Mouse (Mus musculus) neural tube, embryonic 15.5 days (tissue): ENCODE data around the gene Rab30. TPM values are rescaled to one million over a fixed set of nuclear protein-coding genes. Genes with fewer than 3 reads are reported as not detected.

Experiments
- ATAC-seq: fragments of 200-750 bp; cut with Nextera tagmentation; 2 replicates; pipeline ENCODE4 v1.8.0; 2017; ENCODE audit warnings: mild to moderate bottlenecking, moderate TSS enrichment, moderate library complexity; ENCODE audit not compliant: low FRiP score
- H3K27ac ChIP-seq: fragments of 300-500 bp; sonication (generic); replicated peaks from 2 replicates; pipeline ENCODE4 v1.5.1; 2015; ENCODE audit warnings: mild to moderate bottlenecking, inconsistent platforms
- H3K27me3 ChIP-seq: fragments of 300-500 bp; sonication (generic); replicated peaks from 2 replicates; pipeline ENCODE4 v1.6.1; 2015; ENCODE audit warnings: inconsistent platforms
- H3K36me3 ChIP-seq: fragments of 300-500 bp; sonication (generic); 2 replicates; pipeline ENCODE4 v1.6.1; 2015; ENCODE audit warnings: inconsistent platforms
- H3K4me1 ChIP-seq: fragments of 300-500 bp; sonication (generic); 2 replicates; pipeline ENCODE4 v1.6.1; 2015; ENCODE audit warnings: inconsistent platforms
- H3K4me2 ChIP-seq: fragments of 300-500 bp; sonication (generic); 2 replicates; pipeline ENCODE4 v1.6.1; 2015; ENCODE audit warnings: inconsistent platforms, mild to moderate bottlenecking, moderate library complexity
- H3K4me3 ChIP-seq: fragments of 300-500 bp; sonication (generic); replicated peaks from 2 replicates; pipeline ENCODE4 v1.5.1; 2015; ENCODE audit warnings: mild to moderate bottlenecking, inconsistent platforms
- H3K9ac ChIP-seq: fragments of 300-500 bp; sonication (generic); replicated peaks from 2 replicates; pipeline ENCODE4 v1.6.1; 2015; ENCODE audit warnings: mild to moderate bottlenecking, inconsistent platforms
- H3K9me3 ChIP-seq: fragments of 300-500 bp; sonication (generic); replicated peaks from 2 replicates; pipeline ENCODE4 v1.6.1; 2016; ENCODE audit warnings: inconsistent platforms
- WGBS: fragments of 180-500 bp; shearing (Covaris S2); methylation state at CpG from one replicate; pipeline ENCODE4 v1.1.7; 2015; ENCODE audit warnings: mixed read lengths; 5-methylcytosine and 5-hydroxymethylcytosine counted together
- polyA plus RNA-seq: library from polyadenylated mRNA; unstranded; fragments of >200 nt; fragmentation: Nextera tagmentation; extraction: Ambion mirVana; gene quantifications from 2 replicates; pipeline ENCODE4 v1.2.1, GENCODE M21; 2015

The Rab30 gene
- polyA plus RNA-seq, 1 experiment from 2014 or later: 23.5 TPM

GRCm38 (mm10) chr7:92803191-92803590 is 61.8 kb downstream of the Rab30 start:
- no peaks in the 10 kb centered on the region for H3K27me3 ChIP-seq
- ATAC-seq: no peak
- no peaks in the 10 kb centered on the region for H3K9me3 ChIP-seq
- no peak overlapping the region for H3K4me2 ChIP-seq
- no peak overlapping the region for H3K4me3 ChIP-seq
- H3K4me1 ChIP-seq: peaks cover 13% of the 10 kb centered on the region
- no peak overlapping the region for H3K9ac ChIP-seq
- H3K27ac ChIP-seq: no peak overlapping the region
- no peaks in the 10 kb centered on the region for H3K36me3 ChIP-seq
- WGBS: 62% methylated on average over 1 of the region's 1 CpGs

DNA sequence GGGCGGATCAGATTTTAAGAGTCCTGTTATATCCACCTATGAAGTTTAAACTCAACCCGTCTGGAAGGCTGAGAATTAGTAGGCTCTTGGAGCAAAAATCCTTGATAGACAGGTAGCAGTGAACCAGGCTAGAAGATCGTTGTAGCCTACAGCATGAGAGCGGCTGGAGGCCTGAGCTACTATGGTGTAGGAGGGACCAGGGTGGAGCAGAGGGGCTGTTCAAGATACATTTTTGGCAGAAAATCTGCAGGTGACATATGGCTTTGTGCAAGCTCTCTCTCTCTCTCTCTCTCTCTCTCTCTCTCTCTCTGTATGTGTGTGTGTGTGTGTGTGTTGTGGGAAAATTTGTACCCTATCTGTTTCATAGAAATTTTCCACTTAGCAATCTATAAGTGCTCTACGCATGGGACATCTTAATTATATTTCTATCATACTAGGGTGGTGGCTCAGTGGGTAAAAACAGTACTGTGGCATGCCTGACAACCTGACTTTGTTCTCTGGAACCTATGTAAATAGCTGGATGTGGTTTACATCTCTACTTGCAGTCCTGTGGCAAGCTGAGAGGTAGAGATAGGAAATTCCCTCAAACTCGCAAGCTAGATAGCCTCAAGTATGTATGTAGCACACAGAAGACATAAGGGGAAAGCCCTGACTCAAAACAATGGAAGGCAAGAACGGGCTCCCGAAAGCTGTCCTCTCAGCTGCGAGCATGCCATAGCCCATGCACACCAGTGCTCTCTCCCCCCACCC is 63.7 kb downstream of the Rab30 start:
- H3K27me3 ChIP-seq: no peaks in the 10 kb centered on the region
- H3K9ac ChIP-seq: no peak overlapping the region
- H3K4me3 ChIP-seq: no peak overlapping the region
- no peaks in the 10 kb centered on the region for H3K9me3 ChIP-seq
- 91% methylated on average over 9 of the region's 9 CpGs for WGBS
- ATAC-seq: no peak
- H3K4me1 ChIP-seq: peaks cover 13% of the 10 kb centered on the region
- no peaks in the 10 kb centered on the region for H3K36me3 ChIP-seq
- no peak overlapping the region for H3K27ac ChIP-seq
- no peak overlapping the region for H3K4me2 ChIP-seq

DNA sequence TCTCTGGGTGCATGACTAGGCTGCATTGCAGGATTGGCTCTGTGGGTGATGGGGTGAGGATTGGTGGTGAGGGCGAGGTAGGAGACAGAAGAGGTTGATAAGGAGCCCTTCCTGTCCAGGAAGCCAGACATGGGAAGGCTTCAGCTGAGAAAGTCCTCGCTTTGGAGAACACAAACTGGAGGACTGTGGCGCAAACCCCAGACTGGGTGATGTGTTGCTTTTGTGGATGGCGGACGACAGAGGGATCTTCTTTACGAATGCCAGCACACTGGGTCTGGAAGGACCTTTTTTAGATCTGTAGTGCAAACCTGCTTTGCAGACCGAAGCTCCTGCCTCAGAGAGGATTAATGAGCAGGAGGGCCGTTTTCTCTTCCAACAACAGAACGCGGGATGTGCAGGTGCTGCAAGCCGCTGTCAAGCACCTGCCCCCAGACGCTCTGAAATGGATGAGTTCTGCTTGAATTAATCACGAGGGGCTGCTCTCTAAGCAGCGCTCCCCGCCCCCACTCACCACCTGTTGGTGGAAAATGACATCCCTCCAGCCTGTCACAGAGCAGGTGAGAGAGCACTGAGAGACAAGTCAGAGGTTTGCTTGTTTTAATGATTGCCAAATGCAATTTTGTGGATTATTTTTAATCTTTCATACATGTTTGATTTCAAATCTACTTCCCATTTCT is 65.2 kb downstream of the Rab30 start:
- peak overlapping the region; percentile 45; the same call in 1 of the 2 replicates for H3K27ac ChIP-seq
- no peaks in the 10 kb centered on the region for H3K36me3 ChIP-seq
- no peaks in the 10 kb centered on the region for H3K27me3 ChIP-seq
- no peak overlapping the region for H3K4me3 ChIP-seq
- peak overlapping the region; percentile 21 for H3K4me2 ChIP-seq
- no peaks in the 10 kb centered on the region for H3K9me3 ChIP-seq
- ATAC-seq: peak; percentile 51; the same call in 1 of the 2 replicates
- no peak overlapping the region for H3K9ac ChIP-seq
- 40% methylated on average over 15 of the region's 15 CpGs for WGBS
- peaks cover 13% of the 10 kb centered on the region for H3K4me1 ChIP-seq

DNA sequence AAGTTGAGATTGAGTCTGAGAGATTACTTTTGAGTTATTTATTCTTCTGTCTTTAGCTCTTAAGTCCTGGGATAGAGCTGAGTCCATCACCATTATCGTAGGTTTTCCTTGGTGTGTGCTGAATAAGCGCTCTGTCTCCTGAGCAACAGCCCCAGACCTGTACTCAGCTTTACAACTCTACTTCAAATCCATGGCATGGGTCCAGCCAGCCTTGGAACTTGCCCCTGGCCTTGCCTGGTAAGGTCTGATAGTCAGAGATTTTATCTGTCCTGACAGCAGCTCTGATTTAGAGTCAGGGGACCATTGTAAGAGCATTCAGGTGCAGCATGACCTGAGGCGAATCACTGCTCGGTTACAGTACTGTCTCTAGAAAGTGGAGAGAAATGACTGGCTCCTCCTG is 66.1 kb downstream of the Rab30 start:
- Histone ChIP-seq H3K4me2 (no peak overlapping the region), H3K27ac (no peak overlapping the region), H3K9me3 (no peaks in the 10 kb centered on the region), H3K27me3 (no peaks in the 10 kb centered on the region), H3K36me3 (no peaks in the 10 kb centered on the region), H3K9ac (no peak overlapping the region), H3K4me3 (no peak overlapping the region), H3K4me1 (peaks cover 19% of the 10 kb centered on the region)
- 66% methylated on average over 4 of the region's 4 CpGs for WGBS
- peak; percentile 25; the same call in 1 of the 2 replicates for ATAC-seq

GRCm38 (mm10) chr7:92811667-92812279 is 70.4 kb downstream of the Rab30 start:
- peaks cover 12% of the 10 kb centered on the region for H3K4me1 ChIP-seq
- H3K9me3 ChIP-seq: no peaks in the 10 kb centered on the region
- no peaks in the 10 kb centered on the region for H3K36me3 ChIP-seq
- WGBS: 49% methylated on average over 7 of the region's 7 CpGs
- H3K9ac ChIP-seq: no peak overlapping the region
- H3K4me2 ChIP-seq: no peak overlapping the region
- no peak overlapping the region for H3K4me3 ChIP-seq
- H3K27ac ChIP-seq: no peak overlapping the region
- H3K27me3 ChIP-seq: no peaks in the 10 kb centered on the region
- ATAC-seq: peak; percentile 33; the same call in 1 of the 2 replicates

- H3K9ac ChIP-seq: no peak overlapping the region
- 0 out of 2 replicates have a peak, but pooled peaks cover 2% of the 10 kb centered on the region for H3K4me1 ChIP-seq
- H3K9me3 ChIP-seq: no peaks in the 10 kb centered on the region
- 88% methylated on average over 2 of the region's 2 CpGs for WGBS
- H3K27me3 ChIP-seq: no peaks in the 10 kb centered on the region
- H3K36me3 ChIP-seq: no peaks in the 10 kb centered on the region
- ATAC-seq: no peak
- H3K27ac ChIP-seq: no peak overlapping the region
- no peak overlapping the region for H3K4me3 ChIP-seq
- no peak overlapping the region for H3K4me2 ChIP-seq
Measured at GRCm38 (mm10) chr7:92817242-92817641, 75.8 kb downstream of the Rab30 start.

DNA sequence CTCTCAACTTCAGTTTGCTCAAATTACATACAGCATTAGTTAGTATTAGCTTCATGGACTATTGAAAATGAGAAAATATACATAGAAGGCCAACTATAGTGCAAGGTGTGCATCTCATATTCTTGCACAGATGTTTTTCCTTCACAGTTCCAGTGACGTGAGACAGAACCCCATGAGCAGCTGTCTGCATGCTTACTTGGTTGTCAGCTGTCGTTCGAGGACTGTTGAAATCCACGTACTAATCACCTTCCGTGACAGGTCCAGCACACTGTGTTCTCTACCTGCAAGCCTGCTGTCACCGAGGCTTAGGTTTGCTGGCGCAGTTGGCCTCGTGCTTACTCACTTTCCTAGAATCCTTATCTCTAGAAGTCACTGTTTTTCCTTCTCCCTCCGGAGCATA is 76.5 kb downstream of the Rab30 start:
- no peaks in the 10 kb centered on the region for H3K9me3 ChIP-seq
- no peak overlapping the region for H3K27ac ChIP-seq
- H3K36me3 ChIP-seq: no peaks in the 10 kb centered on the region
- 95% methylated on average over 9 of the region's 9 CpGs for WGBS
- H3K4me1 ChIP-seq: 0 out of 2 replicates have a peak, but pooled peaks cover 6% of the 10 kb centered on the region
- H3K4me3 ChIP-seq: no peak overlapping the region
- H3K27me3 ChIP-seq: no peaks in the 10 kb centered on the region
- no peak overlapping the region for H3K4me2 ChIP-seq
- no peak overlapping the region for H3K9ac ChIP-seq
- ATAC-seq: no peak

GRCm38 (mm10) chr7:92819656-92820055 is 78.3 kb downstream of the Rab30 start:
- no peak overlapping the region for H3K4me3 ChIP-seq
- H3K9ac ChIP-seq: no peak overlapping the region
- 0 out of 2 replicates have a peak, but pooled peaks cover 6% of the 10 kb centered on the region for H3K4me1 ChIP-seq
- no peak overlapping the region for H3K27ac ChIP-seq
- H3K27me3 ChIP-seq: no peaks in the 10 kb centered on the region
- H3K4me2 ChIP-seq: no peak overlapping the region
- H3K9me3 ChIP-seq: no peaks in the 10 kb centered on the region
- WGBS: 84% methylated on average over 11 of the region's 11 CpGs
- ATAC-seq: no peak
- H3K36me3 ChIP-seq: no peaks in the 10 kb centered on the region

GRCm38 (mm10) chr7:92820410-92820809 is 79.0 kb downstream of the Rab30 start:
- no peak overlapping the region for H3K27ac ChIP-seq
- H3K9me3 ChIP-seq: no peaks in the 10 kb centered on the region
- H3K27me3 ChIP-seq: no peaks in the 10 kb centered on the region
- no peak for ATAC-seq
- H3K4me3 ChIP-seq: no peak overlapping the region
- H3K4me1 ChIP-seq: 0 out of 2 replicates have a peak, but pooled peaks cover 6% of the 10 kb centered on the region
- no peak overlapping the region for H3K9ac ChIP-seq
- peaks cover 4% of the 10 kb centered on the region; the same call in 1 of the 2 replicates for H3K36me3 ChIP-seq
- WGBS: 100% methylated on average over 1 of the region's 1 CpGs
- H3K4me2 ChIP-seq: no peak overlapping the region

GRCm38 (mm10) chr7:92820941-92821465 is 79.6 kb downstream of the Rab30 start:
- Histone ChIP-seq H3K27ac (no peak overlapping the region), H3K9ac (no peak overlapping the region), H3K27me3 (no peaks in the 10 kb centered on the region), H3K4me2 (no peak overlapping the region), H3K4me3 (no peak overlapping the region), H3K9me3 (no peaks in the 10 kb centered on the region), H3K36me3 (peaks cover 4% of the 10 kb centered on the region; the same call in 1 of the 2 replicates), H3K4me1 (0 out of 2 replicates have a peak, but pooled peaks cover 6% of the 10 kb centered on the region)
- ATAC-seq: no peak
- WGBS: 86% methylated on average over 7 of the region's 7 CpGs

- no peak overlapping the region for H3K27ac ChIP-seq
- H3K4me3 ChIP-seq: no peak overlapping the region
- no peak overlapping the region for H3K4me2 ChIP-seq
- no peaks in the 10 kb centered on the region for H3K9me3 ChIP-seq
- H3K36me3 ChIP-seq: peaks cover 4% of the 10 kb centered on the region; the same call in 1 of the 2 replicates
- ATAC-seq: no peak
- no peak overlapping the region for H3K9ac ChIP-seq
- 57% methylated on average over 4 of the region's 4 CpGs for WGBS
- 0 out of 2 replicates have a peak, but pooled peaks cover 6% of the 10 kb centered on the region for H3K4me1 ChIP-seq
- no peaks in the 10 kb centered on the region for H3K27me3 ChIP-seq
Measured at GRCm38 (mm10) chr7:92821871-92822270, 80.5 kb downstream of the Rab30 start.
